Mouse (Mus musculus): Measurements from ENCODE around the gene Mettl8. TPM values are rescaled to one million over a fixed set of nuclear protein-coding genes. Genes with fewer than 3 reads are reported as not detected.

Gene Mettl8
- total RNA-seq, 2 experiments from 2014 or later: 14.5 to 15.6 TPM

- DNase-seq (ENCODE audit: low spot score in 2 of 2): no peak
Measured at GRCm38 (mm10) chr2:71037447-71037846, 17.9 kb downstream of the Mettl8 start.

GRCm38 (mm10) chr2:71033987-71034386, 21.4 kb downstream of the Mettl8 start:
- DNase-seq (ENCODE audit: low spot score in 2 of 2): no peak

- no peak for DNase-seq (ENCODE audit: low spot score in 2 of 2)
Measured at GRCm38 (mm10) chr2:71033014-71033413, 22.4 kb downstream of the Mettl8 start.

GRCm38 (mm10) chr2:71031973-71032794, 23.2 kb downstream of the Mettl8 start:
- no peak for DNase-seq (ENCODE audit: low spot score in 2 of 2)

GRCm38 (mm10) chr2:71030663-71031062, 24.7 kb downstream of the Mettl8 start:
- no peak for DNase-seq (ENCODE audit: low spot score in 2 of 2)

GRCm38 (mm10) chr2:71027631-71028030, 27.8 kb downstream of the Mettl8 start:
- no peak for DNase-seq (ENCODE audit: low spot score in 2 of 2)

GRCm38 (mm10) chr2:71026787-71027186, 28.6 kb downstream of the Mettl8 start:
- DNase-seq (ENCODE audit: low spot score in 2 of 2): no peak

- no peak for DNase-seq (ENCODE audit: low spot score in 2 of 2)
Measured at GRCm38 (mm10) chr2:71025576-71026315, 29.6 kb downstream of the Mettl8 start.

- no peak for DNase-seq (ENCODE audit: low spot score in 2 of 2)
Measured at GRCm38 (mm10) chr2:71023986-71024385, 31.4 kb downstream of the Mettl8 start.

GRCm38 (mm10) chr2:71022991-71023390, 32.4 kb downstream of the Mettl8 start:
- no peak for DNase-seq (ENCODE audit: low spot score in 2 of 2)

GRCm38 (mm10) chr2:71020674-71021073, 34.7 kb downstream of the Mettl8 start:
- DNase-seq (ENCODE audit: low spot score in 2 of 2): peak in 1 of 2 experiments; percentile 28

GRCm38 (mm10) chr2:71019704-71020375, 35.5 kb downstream of the Mettl8 start:
- DNase-seq (ENCODE audit: low spot score in 2 of 2): no peak

- no peak for DNase-seq (ENCODE audit: low spot score in 2 of 2)
Measured at GRCm38 (mm10) chr2:71019277-71019676, 36.1 kb downstream of the Mettl8 start.

GRCm38 (mm10) chr2:71013521-71013920, 41.9 kb downstream of the Mettl8 start:
- no peak for DNase-seq (ENCODE audit: low spot score in 2 of 2)

GRCm38 (mm10) chr2:71011816-71012215, 43.6 kb downstream of the Mettl8 start:
- DNase-seq (ENCODE audit: low spot score in 2 of 2): no peak

GRCm38 (mm10) chr2:71004354-71004753, 51.0 kb downstream of the Mettl8 start:
- no peak for DNase-seq (ENCODE audit: low spot score in 2 of 2)

GRCm38 (mm10) chr2:71002509-71002908, 52.9 kb downstream of the Mettl8 start:
- no peak for DNase-seq (ENCODE audit: low spot score in 2 of 2)

- DNase-seq (ENCODE audit: low spot score in 2 of 2): no peak
Measured at GRCm38 (mm10) chr2:70998771-70999170, 56.6 kb downstream of the Mettl8 start.

- no peak for DNase-seq (ENCODE audit: low spot score in 2 of 2)
Measured at GRCm38 (mm10) chr2:70996438-70996837, 58.9 kb downstream of the Mettl8 start.

- no peak for DNase-seq (ENCODE audit: low spot score in 2 of 2)
Measured at GRCm38 (mm10) chr2:70995900-70996299, 59.5 kb downstream of the Mettl8 start.

GRCm38 (mm10) chr2:70993740-70994139, 61.6 kb downstream of the Mettl8 start:
- no peak for DNase-seq (ENCODE audit: low spot score in 2 of 2)

GRCm38 (mm10) chr2:70992715-70993114, 62.7 kb downstream of the Mettl8 start:
- DNase-seq (ENCODE audit: low spot score in 2 of 2): no peak

All from left cerebral cortex, adult 18-20 months (tissue).